Mouse (Mus musculus) liver, embryonic 12.5 days (tissue): ENCODE measurements around the gene Parp3. TPM values are rescaled to one million over a fixed set of nuclear protein-coding genes. Genes with fewer than 3 reads are reported as not detected.

Source experiments
- ATAC-seq: fragments of 200-750 bp; cut with Nextera tagmentation; 2 replicates; pipeline ENCODE4 v1.8.0; 2017; ENCODE audit warnings: moderate number of reproducible peaks, mild to moderate bottlenecking, moderate library complexity
- H3K27ac ChIP-seq: fragments of 300-500 bp; sonication (generic); 2 replicates; pipeline ENCODE4 v1.5.1; 2016; ENCODE audit warnings: mild to moderate bottlenecking
- H3K27me3 ChIP-seq: fragments of 300-500 bp; sonication (generic); replicated peaks from 2 replicates; pipeline ENCODE4 v1.6.1; 2016; ENCODE audit warnings: mild to moderate bottlenecking, moderate library complexity
- H3K36me3 ChIP-seq: fragments of 300-500 bp; sonication (generic); 2 replicates; pipeline ENCODE4 v1.6.1; 2016; ENCODE audit warnings: mild to moderate bottlenecking, moderate library complexity
- H3K4me1 ChIP-seq: fragments of 300-500 bp; sonication (generic); 2 replicates; pipeline ENCODE4 v1.6.1; 2016
- H3K4me2 ChIP-seq: fragments of 300-500 bp; sonication (generic); 2 replicates; pipeline ENCODE4 v1.6.1; 2016; ENCODE audit warnings: mild to moderate bottlenecking, moderate library complexity
- H3K4me3 ChIP-seq: fragments of 300-500 bp; sonication (generic); 2 replicates; pipeline ENCODE4 v1.5.1; 2016; ENCODE audit warnings: mild to moderate bottlenecking, moderate library complexity
- H3K9ac ChIP-seq: fragments of 300-500 bp; sonication (generic); 2 replicates; pipeline ENCODE4 v1.6.1; 2016; ENCODE audit warnings: mild to moderate bottlenecking, moderate library complexity
- H3K9me3 ChIP-seq: fragments of 300-500 bp; sonication (generic); replicated peaks from 2 replicates; pipeline ENCODE4 v1.6.1; 2016; ENCODE audit warnings: mild to moderate bottlenecking, moderate library complexity
- WGBS: fragments of 180-500 bp; shearing (Covaris S2); methylation state at CpG from one replicate; pipeline ENCODE4 v1.1.7; 2016; ENCODE audit not compliant: insufficient replicate concordance; 5-methylcytosine and 5-hydroxymethylcytosine counted together
- polyA plus RNA-seq: library from polyadenylated mRNA; unstranded; fragments of >200 nt; fragmentation: Nextera tagmentation; extraction: Ambion mirVana; gene quantifications from 2 replicates; pipeline ENCODE4 v1.2.1, GENCODE M21; 2016

Gene Parp3
- polyA plus RNA-seq, 1 experiment from 2014 or later: 1.7 TPM

- Histone ChIP-seq H3K9ac (no peak overlapping the region), H3K4me2 (no peak overlapping the region), H3K4me3 (no peak overlapping the region), H3K4me1 (peaks cover 15% of the 10 kb centered on the region), H3K27me3 (peaks cover 50% of the 10 kb centered on the region), H3K9me3 (no peaks in the 10 kb centered on the region), H3K36me3 (peaks cover 35% of the 10 kb centered on the region), H3K27ac (no peak overlapping the region)
- WGBS: 81% methylated on average over 21 of the region's 21 CpGs
- ATAC-seq: no peak
Observed at GRCm38 (mm10) chr9:106463122-106464063, 13.4 kb downstream of the Parp3 start.

- Histone ChIP-seq H3K4me3 (no peak overlapping the region), H3K36me3 (peaks cover 35% of the 10 kb centered on the region), H3K27me3 (peaks cover 43% of the 10 kb centered on the region), H3K27ac (no peak overlapping the region), H3K9ac (no peak overlapping the region), H3K9me3 (no peaks in the 10 kb centered on the region), H3K4me2 (no peak overlapping the region), H3K4me1 (peaks cover 16% of the 10 kb centered on the region)
- ATAC-seq: no peak
- 84% methylated on average over 12 of the region's 12 CpGs for WGBS
Observed at GRCm38 (mm10) chr9:106462430-106462800, 14.3 kb downstream of the Parp3 start.

GRCm38 (mm10) chr9:106461641-106462429 lies 14.9 kb downstream of the Parp3 start:
- Histone ChIP-seq H3K27me3 (peaks cover 39% of the 10 kb centered on the region), H3K36me3 (peaks cover 35% of the 10 kb centered on the region), H3K9me3 (no peaks in the 10 kb centered on the region), H3K4me3 (no peak overlapping the region), H3K9ac (no peak overlapping the region), H3K4me1 (peaks cover 22% of the 10 kb centered on the region), H3K4me2 (no peak overlapping the region), H3K27ac (no peak overlapping the region)
- ATAC-seq: no peak
- 78% methylated on average over 16 of the region's 16 CpGs for WGBS

GRCm38 (mm10) chr9:106461026-106461415 lies 15.7 kb downstream of the Parp3 start:
- no peak overlapping the region for H3K4me3 ChIP-seq
- peaks cover 31% of the 10 kb centered on the region for H3K27me3 ChIP-seq
- peaks cover 30% of the 10 kb centered on the region for H3K4me1 ChIP-seq
- 77% methylated on average over 9 of the region's 9 CpGs for WGBS
- H3K4me2 ChIP-seq: no peak overlapping the region
- ATAC-seq: no peak
- H3K27ac ChIP-seq: no peak overlapping the region
- H3K36me3 ChIP-seq: peaks cover 35% of the 10 kb centered on the region
- H3K9ac ChIP-seq: no peak overlapping the region
- H3K9me3 ChIP-seq: no peaks in the 10 kb centered on the region

- H3K9ac ChIP-seq: no peak overlapping the region
- H3K27ac ChIP-seq: no peak overlapping the region
- H3K4me2 ChIP-seq: no peak overlapping the region
- H3K4me3 ChIP-seq: no peak overlapping the region
- WGBS: 75% methylated on average over 17 of the region's 18 CpGs
- ATAC-seq: no peak
- no peaks in the 10 kb centered on the region for H3K9me3 ChIP-seq
- H3K4me1 ChIP-seq: peaks cover 31% of the 10 kb centered on the region
- H3K36me3 ChIP-seq: peaks cover 35% of the 10 kb centered on the region
- H3K27me3 ChIP-seq: peaks cover 26% of the 10 kb centered on the region
Observed at GRCm38 (mm10) chr9:106460401-106461025, 16.2 kb downstream of the Parp3 start.

- no peak for ATAC-seq
- H3K27ac ChIP-seq: no peak overlapping the region
- peaks cover 35% of the 10 kb centered on the region for H3K36me3 ChIP-seq
Observed at GRCm38 (mm10) chr9:106459946-106460345, 16.8 kb downstream of the Parp3 start.

GRCm38 (mm10) chr9:106457920-106458319 lies 18.8 kb downstream of the Parp3 start:
- peaks cover 26% of the 10 kb centered on the region for H3K36me3 ChIP-seq
- H3K4me3 ChIP-seq: no peak overlapping the region
- no peak overlapping the region for H3K27ac ChIP-seq
- H3K4me2 ChIP-seq: no peak overlapping the region
- ATAC-seq: no peak
- peaks cover 23% of the 10 kb centered on the region for H3K27me3 ChIP-seq
- no peak overlapping the region for H3K9ac ChIP-seq
- 62% methylated on average over 5 of the region's 5 CpGs for WGBS
- H3K4me1 ChIP-seq: peaks cover 46% of the 10 kb centered on the region
- H3K9me3 ChIP-seq: no peaks in the 10 kb centered on the region

More at GRCm38 (mm10) chr9:106459946-106460345, 16.8 kb downstream of the Parp3 start:
- 76% methylated on average over 15 of the region's 15 CpGs for WGBS
- Histone ChIP-seq H3K4me1 (peaks cover 31% of the 10 kb centered on the region), H3K9me3 (no peaks in the 10 kb centered on the region), H3K4me2 (no peak overlapping the region), H3K27me3 (peaks cover 24% of the 10 kb centered on the region), H3K4me3 (no peak overlapping the region), H3K9ac (no peak overlapping the region)

GRCm38 (mm10) chr9:106457163-106457559 lies 19.6 kb downstream of the Parp3 start:
- Histone ChIP-seq H3K9me3 (no peaks in the 10 kb centered on the region), H3K36me3 (peaks cover 19% of the 10 kb centered on the region), H3K4me1 (peaks cover 52% of the 10 kb centered on the region), H3K4me2 (no peak overlapping the region), H3K4me3 (no peak overlapping the region), H3K27ac (no peak overlapping the region), H3K9ac (no peak overlapping the region), H3K27me3 (peaks cover 31% of the 10 kb centered on the region)
- ATAC-seq: no peak
- WGBS: 76% methylated on average over 9 of the region's 9 CpGs

GRCm38 (mm10) chr9:106456325-106457162 lies 20.2 kb downstream of the Parp3 start:
- ATAC-seq: no peak
- H3K27ac ChIP-seq: no peak overlapping the region
- H3K36me3 ChIP-seq: peaks cover 15% of the 10 kb centered on the region
- peaks cover 57% of the 10 kb centered on the region for H3K4me1 ChIP-seq
- H3K9me3 ChIP-seq: no peaks in the 10 kb centered on the region
- peaks cover 37% of the 10 kb centered on the region for H3K27me3 ChIP-seq
- no peak overlapping the region for H3K9ac ChIP-seq
- WGBS: 61% methylated on average over 15 of the region's 15 CpGs
- H3K4me3 ChIP-seq: no peak overlapping the region
- H3K4me2 ChIP-seq: no peak overlapping the region; the same call in 1 of the 2 replicates

- Histone ChIP-seq H3K4me3 (peak overlapping the region; percentile 63), H3K9ac (peak overlapping the region; percentile 75), H3K9me3 (no peaks in the 10 kb centered on the region), H3K27me3 (peaks cover 44% of the 10 kb centered on the region), H3K4me1 (peaks cover 72% of the 10 kb centered on the region), H3K4me2 (peak overlapping the region; percentile 94), H3K36me3 (peaks cover 5% of the 10 kb centered on the region; the same call in 1 of the 2 replicates), H3K27ac (peak overlapping the region; percentile 78; the same call in 1 of the 2 replicates)
- no peak for ATAC-seq
- WGBS: 9% methylated on average over 17 of the region's 17 CpGs
Observed at GRCm38 (mm10) chr9:106454888-106455681, 21.7 kb downstream of the Parp3 start.
